Mouse (Mus musculus): ENCODE measurements around the gene Lrfn4. TPM values are rescaled to one million over a fixed set of nuclear protein-coding genes. Genes with fewer than 3 reads are reported as not detected.

Gene Lrfn4
- polyA plus RNA-seq, 1 experiment = 40.8 TPM

GRCm38 (mm10) chr19:4623419-4623818, 8.0 kb upstream of the Lrfn4 start:
- H3ac ChIP-seq (ENCODE audit: control insufficient read depth, insufficient read length, low read depth) = no peak overlapping the region
- peaks cover 11% of the 10 kb centered on the region for H3K36me3 ChIP-seq (ENCODE audit: control insufficient read depth, insufficient read depth)
- H3K27me3 ChIP-seq (ENCODE audit: control insufficient read depth, insufficient read depth, insufficient read length) = no peaks in the 10 kb centered on the region
- TF ChIP-seq FOSL1 (IDR thresholded peaks at IDR 0.05; ENCODE audit: insufficient read depth, low read length, poor library complexity, severe bottlenecking) = no peak
- no peak for TF ChIP-seq USF1 (IDR thresholded peaks at IDR 0.05; ENCODE audit: low read depth)
- TF ChIP-seq CEBPB (IDR thresholded peaks at IDR 0.05; ENCODE audit: low read depth) = no peak
- no peak for TF ChIP-seq MYOD1 (IDR thresholded peaks at IDR 0.05; ENCODE audit: control insufficient read depth, insufficient read length, low read depth)
- TF ChIP-seq MYOG (IDR thresholded peaks at IDR 0.05; ENCODE audit: control insufficient read depth, extremely low read depth, insufficient read length) = no peak
- no peak for TF ChIP-seq CTCF (IDR thresholded peaks at IDR 0.05; ENCODE audit: control insufficient read depth, insufficient read depth, insufficient read length)
- no peak for TF ChIP-seq MAX (IDR thresholded peaks at IDR 0.05)
- peaks cover 19% of the 10 kb centered on the region for H3K79me2 ChIP-seq (ENCODE audit: control insufficient read depth, insufficient read depth)
- H3K4me3 ChIP-seq (ENCODE audit: insufficient read depth, poor library complexity, severe bottlenecking) = no peak overlapping the region
- peaks cover 8% of the 10 kb centered on the region for H3K79me3 ChIP-seq (ENCODE audit: low read depth)

- Histone ChIP-seq H3K36me3 (ENCODE audit: control insufficient read depth, insufficient read depth) (peaks cover 11% of the 10 kb centered on the region), H3K79me2 (ENCODE audit: control insufficient read depth, insufficient read depth) (peaks cover 19% of the 10 kb centered on the region), H3ac (ENCODE audit: control insufficient read depth, insufficient read length, low read depth) (no peak overlapping the region), H3K79me3 (ENCODE audit: low read depth) (peaks cover 8% of the 10 kb centered on the region), H3K27me3 (ENCODE audit: control insufficient read depth, insufficient read depth, insufficient read length) (no peaks in the 10 kb centered on the region), H3K4me3 (ENCODE audit: insufficient read depth, poor library complexity, severe bottlenecking) (no peak overlapping the region)
- TF ChIP-seq MYOG (IDR thresholded peaks at IDR 0.05; ENCODE audit: control insufficient read depth, extremely low read depth, insufficient read length) (no peak), MYOD1 (IDR thresholded peaks at IDR 0.05; ENCODE audit: control insufficient read depth, insufficient read length, low read depth) (no peak), FOSL1 (IDR thresholded peaks at IDR 0.05; ENCODE audit: insufficient read depth, low read length, poor library complexity, severe bottlenecking) (no peak), CTCF (IDR thresholded peaks at IDR 0.05; ENCODE audit: control insufficient read depth, insufficient read depth, insufficient read length) (no peak)
Measured at GRCm38 (mm10) chr19:4622780-4623179, 7.3 kb upstream of the Lrfn4 start.

GRCm38 (mm10) chr19:4620721-4621120, 5.3 kb upstream of the Lrfn4 start:
- TF ChIP-seq CTCF (IDR thresholded peaks at IDR 0.05; ENCODE audit: control insufficient read depth, insufficient read depth, insufficient read length) (no peak), MYOD1 (IDR thresholded peaks at IDR 0.05; ENCODE audit: control insufficient read depth, insufficient read length, low read depth) (no peak), CEBPB (IDR thresholded peaks at IDR 0.05; ENCODE audit: low read depth) (no peak), MAX (IDR thresholded peaks at IDR 0.05) (no peak)
- H3ac ChIP-seq (ENCODE audit: control insufficient read depth, insufficient read length, low read depth) = no peak overlapping the region
- H3K27me3 ChIP-seq (ENCODE audit: control insufficient read depth, insufficient read depth, insufficient read length) = no peaks in the 10 kb centered on the region
- H3K4me3 ChIP-seq (ENCODE audit: insufficient read depth, poor library complexity, severe bottlenecking) = no peak overlapping the region
- peaks cover 19% of the 10 kb centered on the region for H3K79me2 ChIP-seq (ENCODE audit: control insufficient read depth, insufficient read depth)
- H3K79me3 ChIP-seq (ENCODE audit: low read depth) = peaks cover 8% of the 10 kb centered on the region
- H3K36me3 ChIP-seq (ENCODE audit: control insufficient read depth, insufficient read depth) = peaks cover 11% of the 10 kb centered on the region

- Histone ChIP-seq H3K79me2 (ENCODE audit: control insufficient read depth, insufficient read depth) (peaks cover 18% of the 10 kb centered on the region), H3K4me3 (ENCODE audit: insufficient read depth, poor library complexity, severe bottlenecking) (no peak overlapping the region), H3K27me3 (ENCODE audit: control insufficient read depth, insufficient read depth, insufficient read length) (no peaks in the 10 kb centered on the region), H3ac (ENCODE audit: control insufficient read depth, insufficient read length, low read depth) (no peak overlapping the region), H3K79me3 (ENCODE audit: low read depth) (peaks cover 6% of the 10 kb centered on the region), H3K36me3 (ENCODE audit: control insufficient read depth, insufficient read depth) (peaks cover 11% of the 10 kb centered on the region)
- TF ChIP-seq FOSL1 (IDR thresholded peaks at IDR 0.05; ENCODE audit: insufficient read depth, low read length, poor library complexity, severe bottlenecking) (no peak), MYOD1 (IDR thresholded peaks at IDR 0.05; ENCODE audit: control insufficient read depth, insufficient read length, low read depth) (no peak), CTCF (IDR thresholded peaks at IDR 0.05; ENCODE audit: control insufficient read depth, insufficient read depth, insufficient read length) (no peak), MYOG (IDR thresholded peaks at IDR 0.05; ENCODE audit: control insufficient read depth, extremely low read depth, insufficient read length) (no peak), MAX (IDR thresholded peaks at IDR 0.05) (no peak), CEBPB (IDR thresholded peaks at IDR 0.05; ENCODE audit: low read depth) (no peak), USF1 (IDR thresholded peaks at IDR 0.05; ENCODE audit: low read depth) (no peak)
Measured at GRCm38 (mm10) chr19:4619461-4619860, 4.0 kb upstream of the Lrfn4 start.

GRCm38 (mm10) chr19:4618183-4618582, 2.7 kb upstream of the Lrfn4 start:
- no peak for TF ChIP-seq CTCF (IDR thresholded peaks at IDR 0.05; ENCODE audit: control insufficient read depth, insufficient read depth, insufficient read length)
- TF ChIP-seq USF1 (IDR thresholded peaks at IDR 0.05; ENCODE audit: low read depth) = no peak
- Histone ChIP-seq H3K79me2 (ENCODE audit: control insufficient read depth, insufficient read depth) (peaks cover 20% of the 10 kb centered on the region), H3ac (ENCODE audit: control insufficient read depth, insufficient read length, low read depth) (no peak overlapping the region)

GRCm38 (mm10) chr19:4616546-4616945, 1.1 kb upstream of the Lrfn4 start:
- no peak overlapping the region for H3K4me3 ChIP-seq (ENCODE audit: insufficient read depth, poor library complexity, severe bottlenecking)
- H3ac ChIP-seq (ENCODE audit: control insufficient read depth, insufficient read length, low read depth) = no peak overlapping the region
- H3K27me3 ChIP-seq (ENCODE audit: control insufficient read depth, insufficient read depth, insufficient read length) = no peaks in the 10 kb centered on the region
- TF ChIP-seq MAX (IDR thresholded peaks at IDR 0.05) = no peak
- TF ChIP-seq MYOG (IDR thresholded peaks at IDR 0.05; ENCODE audit: control insufficient read depth, extremely low read depth, insufficient read length) = no peak
- no peak for TF ChIP-seq MYOD1 (IDR thresholded peaks at IDR 0.05; ENCODE audit: control insufficient read depth, insufficient read length, low read depth)
- no peak for TF ChIP-seq CTCF (IDR thresholded peaks at IDR 0.05; ENCODE audit: control insufficient read depth, insufficient read depth, insufficient read length)
- TF ChIP-seq FOSL1 (IDR thresholded peaks at IDR 0.05; ENCODE audit: insufficient read depth, low read length, poor library complexity, severe bottlenecking) = no peak
- TF ChIP-seq CEBPB (IDR thresholded peaks at IDR 0.05; ENCODE audit: low read depth) = no peak
- no peak for TF ChIP-seq USF1 (IDR thresholded peaks at IDR 0.05; ENCODE audit: low read depth)
- peaks cover 12% of the 10 kb centered on the region for H3K79me3 ChIP-seq (ENCODE audit: low read depth)
- H3K79me2 ChIP-seq (ENCODE audit: control insufficient read depth, insufficient read depth) = peaks cover 27% of the 10 kb centered on the region
- H3K36me3 ChIP-seq (ENCODE audit: control insufficient read depth, insufficient read depth) = peaks cover 12% of the 10 kb centered on the region

More at GRCm38 (mm10) chr19:4618183-4618582, 2.7 kb upstream of the Lrfn4 start:
- H3K79me3 ChIP-seq (ENCODE audit: low read depth) = peaks cover 6% of the 10 kb centered on the region
- H3K4me3 ChIP-seq (ENCODE audit: insufficient read depth, poor library complexity, severe bottlenecking) = no peak overlapping the region
- H3K27me3 ChIP-seq (ENCODE audit: control insufficient read depth, insufficient read depth, insufficient read length) = no peaks in the 10 kb centered on the region
- peaks cover 17% of the 10 kb centered on the region for H3K36me3 ChIP-seq (ENCODE audit: control insufficient read depth, insufficient read depth)

Measured in C2C12 (cell line).